ENCODE assay signal across 11 mouse cellular contexts in the genomic region with DNA sequence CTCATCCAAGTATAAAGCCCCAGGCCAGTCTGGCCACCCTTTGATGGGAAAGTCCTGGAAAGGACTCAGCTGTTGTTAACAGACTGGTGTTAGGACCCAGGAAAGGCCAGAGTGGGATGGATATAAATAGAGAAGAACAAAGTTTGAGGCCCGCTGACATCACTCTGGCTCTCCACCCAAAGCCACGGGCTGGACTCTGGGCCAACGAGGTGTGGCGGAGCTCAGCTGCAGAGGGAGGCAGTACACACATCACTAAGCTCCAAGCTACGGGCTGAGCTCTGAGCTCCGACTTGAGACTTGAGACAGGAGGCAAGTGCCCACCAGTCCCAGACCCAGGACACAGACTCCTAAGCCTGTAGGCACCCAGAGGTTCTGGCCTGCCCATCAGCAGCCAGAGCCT. TPM values are rescaled to one million over a fixed set of nuclear protein-coding genes. Genes with fewer than 3 reads are reported as not detected.
DNase-seq lines count a peak whose midpoint lies in the region; ATAC-seq and TF ChIP-seq lines count a peak whose summit lies in the region.
"Had no signal": no experiment of that assay in that cellular context is flagged by ENCODE, and none has a peak within 500 bp of the region (broad histone marks: within the 10 kb centered on the region; RNA-seq: fewer than 3 reads in every experiment).

A gene (plus strand): TSS at position 240 of the 400 bp plus-strand sequence.

- peak; percentile 10 for DNase-seq in limb, embryonic 14.5 days (ENCODE audit: low spot score)
- DNase-seq in limb, embryonic 10.5 days (ENCODE audit: low spot score) = no peak
- DNase-seq in lung, postnatal 0 days (ENCODE audit: low spot score) = peak; percentile 36
- DNase-seq in urinary bladder, postnatal 36 days (ENCODE audit: low spot score in 2 of 2) = peak; percentile 69 to 82
- no peak for DNase-seq in natural killer cell, adult 2 months (ENCODE audit: low spot score in 2 of 2)
- no peak for DNase-seq in thymus, adult 18-20 months
- DNase-seq in spleen, adult 18-20 months = no peak

- H3K9me3 ChIP-seq in limb, embryonic 14.5 days (ENCODE audit: control insufficient read depth, low read length) = no peaks in the 10 kb centered on the region
- H3K9me3 ChIP-seq in limb, embryonic 10.5 days (replicated peaks) = no peaks in the 10 kb centered on the region
- H3K9me3 ChIP-seq in heart, embryonic 12.5 days (replicated peaks) = no peaks in the 10 kb centered on the region
- no peaks in the 10 kb centered on the region for H3K9me3 ChIP-seq in lung, postnatal 0 days (ENCODE audit: low read length)
- H3K9me3 ChIP-seq: embryonic facial prominence, embryonic 12.5 days; hindbrain, embryonic 15.5 days; limb, embryonic 15.5 days had no signal

- H3K27me3 ChIP-seq in limb, embryonic 14.5 days (ENCODE audit: control insufficient read depth, insufficient read depth, low read length) = no peaks in the 10 kb centered on the region
- H3K27me3 ChIP-seq in limb, embryonic 10.5 days (ENCODE audit: low read depth, poor library complexity, severe bottlenecking) = no peaks in the 10 kb centered on the region
- H3K27me3 ChIP-seq in heart, embryonic 12.5 days (replicated peaks) = no peaks in the 10 kb centered on the region
- no peaks in the 10 kb centered on the region for H3K27me3 ChIP-seq in lung, postnatal 0 days (replicated peaks; ENCODE audit: insufficient read depth, low read length)
- H3K27me3 ChIP-seq: embryonic facial prominence, embryonic 12.5 days; hindbrain, embryonic 15.5 days; limb, embryonic 15.5 days had no signal

- no peak for TF ChIP-seq EP300 in lung, postnatal 0 days (IDR thresholded peaks at IDR 0.05)

- H3K36me3 ChIP-seq in limb, embryonic 14.5 days (ENCODE audit: control insufficient read depth, insufficient read depth, low read length) = no peaks in the 10 kb centered on the region
- H3K36me3 ChIP-seq in limb, embryonic 10.5 days = no peaks in the 10 kb centered on the region
- no peaks in the 10 kb centered on the region for H3K36me3 ChIP-seq in heart, embryonic 12.5 days
- no peaks in the 10 kb centered on the region for H3K36me3 ChIP-seq in lung, postnatal 0 days (ENCODE audit: insufficient read depth, low read length)
- H3K36me3 ChIP-seq: embryonic facial prominence, embryonic 12.5 days; hindbrain, embryonic 15.5 days; limb, embryonic 15.5 days had no signal

- no peak within 1 kb of the TSS for H3K27ac ChIP-seq in limb, embryonic 14.5 days (replicated peaks; ENCODE audit: low read depth, low read length)
- H3K27ac ChIP-seq in limb, embryonic 10.5 days = no peak within 1 kb of the TSS
- H3K27ac ChIP-seq in heart, embryonic 12.5 days (ENCODE audit: poor library complexity, severe bottlenecking) = no peak within 1 kb of the TSS
- no peak within 1 kb of the TSS for H3K27ac ChIP-seq in lung, postnatal 0 days (ENCODE audit: low read length)
- H3K27ac ChIP-seq: embryonic facial prominence, embryonic 12.5 days; hindbrain, embryonic 15.5 days; limb, embryonic 15.5 days had no signal

- no peak for TF ChIP-seq POLR2A in limb, embryonic 14.5 days (IDR thresholded peaks at IDR 0.05; ENCODE audit: borderline replicate concordance, extremely low read depth, insufficient read depth, insufficient read length)

- 37% methylated on average over 6 of the region's 6 CpGs for WGBS in limb, embryonic 14.5 days
- WGBS in limb, embryonic 10.5 days = 44% methylated on average over 6 of the region's 6 CpGs
- WGBS in heart, embryonic 12.5 days = 28% methylated on average over 6 of the region's 6 CpGs
- 25% methylated on average over 6 of the region's 6 CpGs for WGBS in lung, postnatal 0 days

- no peak within 1 kb of the TSS for H3K4me3 ChIP-seq in limb, embryonic 14.5 days (replicated peaks; ENCODE audit: low read length)
- no peak within 1 kb of the TSS for H3K4me3 ChIP-seq in limb, embryonic 10.5 days
- no peak within 1 kb of the TSS for H3K4me3 ChIP-seq in heart, embryonic 12.5 days
- H3K4me3 ChIP-seq in lung, postnatal 0 days (ENCODE audit: low read depth, low read length) = no peak within 1 kb of the TSS
- H3K4me3 ChIP-seq: embryonic facial prominence, embryonic 12.5 days; hindbrain, embryonic 15.5 days; limb, embryonic 15.5 days had no signal

- no peak for TF ChIP-seq CTCF in lung, postnatal 0 days (IDR thresholded peaks at IDR 0.05)

- H3K4me1 ChIP-seq in limb, embryonic 14.5 days (ENCODE audit: control insufficient read depth, insufficient read depth, low read length) = no peaks in the 10 kb centered on the region
- H3K4me1 ChIP-seq in limb, embryonic 10.5 days = peaks cover 12% of the 10 kb centered on the region
- peaks cover 8% of the 10 kb centered on the region; the same call in 1 of the 2 replicates for H3K4me1 ChIP-seq in heart, embryonic 12.5 days (replicated peaks)
- H3K4me1 ChIP-seq in lung, postnatal 0 days (ENCODE audit: insufficient read depth, low read depth, low read length) = no peaks in the 10 kb centered on the region
- H3K4me1 ChIP-seq: limb, embryonic 15.5 days had no signal

- no peak within 1 kb of the TSS for H3K4me2 ChIP-seq in limb, embryonic 14.5 days (replicated peaks; ENCODE audit: low read depth, low read length, severe bottlenecking)
- peak within 1 kb of the TSS; percentile 32; the same call in 1 of the 2 replicates for H3K4me2 ChIP-seq in heart, embryonic 12.5 days
- no peak within 1 kb of the TSS for H3K4me2 ChIP-seq in lung, postnatal 0 days (replicated peaks; ENCODE audit: low read depth, low read length)
- H3K4me2 ChIP-seq: embryonic facial prominence, embryonic 12.5 days; hindbrain, embryonic 15.5 days; limb, embryonic 15.5 days had no signal

- H3K9ac ChIP-seq in limb, embryonic 14.5 days (ENCODE audit: low read depth, low read length, severe bottlenecking) = no peak within 1 kb of the TSS
- H3K9ac ChIP-seq in heart, embryonic 12.5 days = no peak within 1 kb of the TSS
- no peak within 1 kb of the TSS for H3K9ac ChIP-seq in lung, postnatal 0 days (replicated peaks; ENCODE audit: low read depth)
- H3K9ac ChIP-seq: embryonic facial prominence, embryonic 12.5 days; hindbrain, embryonic 15.5 days; limb, embryonic 15.5 days had no signal

- ATAC-seq in limb, embryonic 14.5 days (ENCODE audit: low FRiP score, low read depth) = no peak
- ATAC-seq in heart, embryonic 12.5 days (ENCODE audit: insufficient number of reproducible peaks, low FRiP score) = 0 out of 2 replicates have a peak, but pooled peaks have one; percentile 26
- peak; percentile 52; the same call in 1 of the 2 replicates for ATAC-seq in lung, postnatal 0 days

RNA-seq across cellular contexts. Expression of the gene that starts here (rescaled TPM):
- polyA plus RNA-seq in limb, embryonic 14.5 days (2012; rRNA removed) = 2.0 and 2.2 TPM in 2 replicates
- 1.0 and 1.9 TPM in 2 replicates for polyA plus RNA-seq in limb, embryonic 14.5 days (2014; fragmentation: Nextera tagmentation; extraction: Ambion mirVana)
- 0.06 TPM in 1 of 2 replicates, not detected in the other for polyA plus RNA-seq in limb, embryonic 10.5 days (2016; fragmentation: Nextera tagmentation; extraction: Ambion mirVana)
- polyA plus RNA-seq in heart, embryonic 12.5 days (2016; fragmentation: Nextera tagmentation; extraction: Ambion mirVana) = 0.31 and 0.54 TPM in 2 replicates
- polyA plus RNA-seq in lung, postnatal 0 days (2015; fragmentation: Nextera tagmentation; extraction: Ambion mirVana) = 1.5 and 1.8 TPM in 2 replicates

Comparison
In these comparisons a context has a peak if more than half of its experiments do, and no peak if none do; other contexts are left out.
1. DNase-seq: peak in limb, embryonic 14.5 days (single experiment), lung, postnatal 0 days (single experiment) and urinary bladder, postnatal 36 days (2 of 2); none in limb, embryonic 10.5 days (single experiment), natural killer cell, adult 2 months (0 of 2), thymus, adult 18-20 months (0 of 2) and spleen, adult 18-20 months (0 of 2).
2. Peak in ATAC-seq and H3K4me2 ChIP-seq in heart, embryonic 12.5 days; RNA of the gene not detected or under 1 TPM.